Mouse (Mus musculus): ENCODE results near the gene Ppl. TPM values are rescaled to one million over a fixed set of nuclear protein-coding genes. Genes with fewer than 3 reads are reported as not detected.

Gene Ppl
- polyA plus RNA-seq (2014; fragmentation: Nextera tagmentation; extraction: Ambion mirVana) = 3.7 and 4.7 TPM in 2 replicates

DNA sequence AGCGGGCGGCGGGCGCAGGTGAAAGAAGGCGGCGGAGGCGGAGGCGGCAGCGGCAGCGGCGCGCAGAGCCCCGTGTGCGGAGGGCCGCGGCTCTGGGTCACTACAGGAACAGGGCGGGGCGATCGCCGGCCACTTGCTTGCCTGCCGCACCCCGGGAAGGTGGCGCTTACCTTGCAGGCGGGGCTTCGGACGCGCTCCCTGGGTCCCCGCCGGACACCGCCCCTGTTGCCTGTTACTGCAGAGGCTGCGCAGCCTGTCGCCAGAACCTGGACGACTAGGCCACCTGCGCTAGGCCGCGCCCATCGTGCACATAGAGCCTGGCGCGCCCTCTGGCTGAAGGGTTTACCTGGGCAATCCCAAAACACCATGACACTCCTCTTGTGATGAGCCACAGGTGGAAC, at the start of gene Ppl:
TSS of gene Ppl (minus strand) at position 21 of the 401 bp plus-strand sequence.
- H3K27ac ChIP-seq (ENCODE audit: low read depth) = no peak within 1 kb of the TSS
- ATAC-seq (ENCODE audit: insufficient read depth) (peak; percentile 39; the same call in 1 of the 2 replicates), DNase-seq (peak; percentile 75)
- H3K4me3 ChIP-seq (ENCODE audit: low read depth, low read length) = peak within 1 kb of the TSS; percentile 43
- peak within 1 kb of the TSS; percentile 47 for H3K9ac ChIP-seq
- peak within 1 kb of the TSS; percentile 61 for H3K4me2 ChIP-seq
- peaks cover 15% of the 10 kb centered on the region; the same call in 1 of the 2 replicates for H3K4me1 ChIP-seq (ENCODE audit: insufficient read depth)
- 2% methylated on average over 35 of the region's 39 CpGs for WGBS
- H3K27me3 ChIP-seq (ENCODE audit: insufficient read depth, low read length) = peaks cover 43% of the 10 kb centered on the region
- H3K9me3 ChIP-seq (ENCODE audit: low read depth, low read length) = no peaks in the 10 kb centered on the region
- no peaks in the 10 kb centered on the region for H3K36me3 ChIP-seq (ENCODE audit: insufficient read depth)
- peak; percentile 51 for TF ChIP-seq CTCF (IDR thresholded peaks at IDR 0.05; ENCODE audit: low read depth)

DNA sequence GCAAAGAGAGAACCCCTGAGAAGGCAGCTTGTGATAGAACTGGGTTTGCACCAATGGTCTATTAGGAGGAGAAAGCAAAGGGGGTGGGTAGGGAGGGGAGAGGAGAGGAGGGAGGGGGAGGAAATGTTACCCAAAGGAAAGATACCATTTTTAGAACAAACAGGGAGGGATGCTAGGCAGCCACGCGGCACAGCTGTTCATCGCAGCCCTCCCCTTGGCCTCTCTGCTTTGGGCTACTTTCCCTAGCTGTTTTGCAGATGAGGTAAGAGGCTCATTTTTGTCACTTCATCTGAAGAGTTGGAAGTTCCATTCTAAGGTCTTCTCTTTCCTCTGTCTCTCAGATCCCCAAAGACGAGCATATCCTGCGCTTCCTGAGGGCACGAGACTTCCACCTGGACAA, 40.4 kb upstream of the Ppl start:
- Histone ChIP-seq H3K36me3 (ENCODE audit: insufficient read depth) (no peaks in the 10 kb centered on the region), H3K9ac (no peak overlapping the region), H3K4me1 (ENCODE audit: insufficient read depth) (no peaks in the 10 kb centered on the region), H3K27me3 (ENCODE audit: insufficient read depth, low read length) (no peaks in the 10 kb centered on the region), H3K27ac (ENCODE audit: low read depth) (no peak overlapping the region), H3K4me3 (ENCODE audit: low read depth, low read length) (no peak overlapping the region), H3K9me3 (ENCODE audit: low read depth, low read length) (no peaks in the 10 kb centered on the region), H3K4me2 (no peak overlapping the region)
- TF ChIP-seq CTCF (IDR thresholded peaks at IDR 0.05; ENCODE audit: low read depth) = no peak
- WGBS = 83% methylated on average over 6 of the region's 6 CpGs
- ATAC-seq (ENCODE audit: insufficient read depth) = no peak
- no peak for DNase-seq

GRCm38 (mm10) chr16:5168829-5169228, 36.6 kb upstream of the Ppl start:
- Histone ChIP-seq H3K4me2 (no peak overlapping the region), H3K36me3 (ENCODE audit: insufficient read depth) (no peaks in the 10 kb centered on the region), H3K27me3 (ENCODE audit: insufficient read depth, low read length) (no peaks in the 10 kb centered on the region), H3K4me3 (ENCODE audit: low read depth, low read length) (no peak overlapping the region), H3K27ac (ENCODE audit: low read depth) (no peak overlapping the region), H3K4me1 (ENCODE audit: insufficient read depth) (no peaks in the 10 kb centered on the region), H3K9ac (no peak overlapping the region), H3K9me3 (ENCODE audit: low read depth, low read length) (no peaks in the 10 kb centered on the region)
- TF ChIP-seq CTCF (IDR thresholded peaks at IDR 0.05; ENCODE audit: low read depth) = no peak
- no peak for DNase-seq
- 63% methylated on average over 5 of the region's 5 CpGs for WGBS
- no peak for ATAC-seq (ENCODE audit: insufficient read depth)

- no peaks in the 10 kb centered on the region for H3K4me1 ChIP-seq (ENCODE audit: insufficient read depth)
- no peak overlapping the region for H3K9ac ChIP-seq
- H3K27ac ChIP-seq (ENCODE audit: low read depth) = no peak overlapping the region
- no peak overlapping the region for H3K4me3 ChIP-seq (ENCODE audit: low read depth, low read length)
- no peaks in the 10 kb centered on the region for H3K36me3 ChIP-seq (ENCODE audit: insufficient read depth)
- no peaks in the 10 kb centered on the region for H3K27me3 ChIP-seq (ENCODE audit: insufficient read depth, low read length)
- WGBS = 86% methylated on average over 2 of the region's 2 CpGs
- no peak for ATAC-seq (ENCODE audit: insufficient read depth)
- no peak overlapping the region for H3K4me2 ChIP-seq
- no peak for TF ChIP-seq CTCF (IDR thresholded peaks at IDR 0.05; ENCODE audit: low read depth)
- no peaks in the 10 kb centered on the region for H3K9me3 ChIP-seq (ENCODE audit: low read depth, low read length)
- DNase-seq = no peak
These were observed 35.8 kb upstream of the Ppl start for GRCm38 (mm10) chr16:5168038-5168437.

DNA sequence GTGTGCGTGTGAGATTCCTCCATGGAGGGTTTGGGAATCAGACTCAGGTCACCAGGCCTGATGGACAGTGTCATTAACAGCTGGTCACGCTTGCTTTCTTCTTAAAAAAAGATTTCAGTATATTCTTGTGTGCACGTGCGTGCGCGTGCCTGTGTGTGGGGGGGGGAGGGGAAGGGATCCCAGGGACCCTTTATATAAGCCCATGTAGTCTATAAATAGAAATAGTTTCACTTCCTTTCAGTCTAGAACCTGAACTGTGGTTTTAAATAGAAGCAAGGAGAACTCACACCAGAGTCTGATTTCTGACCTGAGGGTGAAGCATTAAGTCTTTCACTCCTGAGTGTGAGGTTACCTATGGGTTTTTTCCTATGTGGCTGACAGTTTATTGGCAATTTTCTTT, 32.1 kb upstream of the Ppl start:
- TF ChIP-seq CTCF (IDR thresholded peaks at IDR 0.05; ENCODE audit: low read depth) = no peak
- WGBS = 67% methylated on average over 6 of the region's 6 CpGs
- no peak for DNase-seq
- Histone ChIP-seq H3K9me3 (ENCODE audit: low read depth, low read length) (no peaks in the 10 kb centered on the region), H3K27me3 (ENCODE audit: insufficient read depth, low read length) (no peaks in the 10 kb centered on the region), H3K4me1 (ENCODE audit: insufficient read depth) (no peaks in the 10 kb centered on the region), H3K9ac (no peak overlapping the region), H3K36me3 (ENCODE audit: insufficient read depth) (no peaks in the 10 kb centered on the region), H3K27ac (ENCODE audit: low read depth) (no peak overlapping the region), H3K4me2 (no peak overlapping the region), H3K4me3 (ENCODE audit: low read depth, low read length) (no peak overlapping the region)
- ATAC-seq (ENCODE audit: insufficient read depth) = no peak

DNA sequence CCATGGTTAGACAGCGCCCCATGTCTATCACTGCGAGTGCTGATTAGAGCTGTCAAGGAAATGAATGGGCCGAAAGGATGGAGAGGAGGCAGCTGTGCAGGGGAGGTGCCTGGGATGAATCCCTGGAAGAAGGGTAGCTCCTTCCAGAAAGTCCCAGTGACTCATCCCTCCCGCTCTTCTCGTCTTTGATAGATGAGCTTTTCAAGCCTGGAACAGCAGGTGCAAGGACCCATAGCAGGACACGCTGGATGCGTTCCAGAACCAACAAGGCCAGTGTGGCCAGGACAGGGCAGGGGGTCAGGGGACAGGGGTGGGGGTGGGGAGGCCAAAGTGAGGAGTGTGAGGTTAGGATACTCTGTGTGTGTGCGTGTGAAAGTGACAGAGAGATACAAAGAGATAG, 27.0 kb upstream of the Ppl start:
- Histone ChIP-seq H3K9me3 (ENCODE audit: low read depth, low read length) (no peaks in the 10 kb centered on the region), H3K9ac (no peak overlapping the region), H3K4me1 (ENCODE audit: insufficient read depth) (no peaks in the 10 kb centered on the region), H3K27me3 (ENCODE audit: insufficient read depth, low read length) (no peaks in the 10 kb centered on the region), H3K4me3 (ENCODE audit: low read depth, low read length) (no peak overlapping the region), H3K4me2 (no peak overlapping the region), H3K27ac (ENCODE audit: low read depth) (no peak overlapping the region), H3K36me3 (ENCODE audit: insufficient read depth) (no peaks in the 10 kb centered on the region)
- no peak for TF ChIP-seq CTCF (IDR thresholded peaks at IDR 0.05; ENCODE audit: low read depth)
- DNase-seq = no peak
- WGBS = 50% methylated on average over 8 of the region's 8 CpGs
- no peak for ATAC-seq (ENCODE audit: insufficient read depth)

GRCm38 (mm10) chr16:5157113-5157512, 24.9 kb upstream of the Ppl start:
- TF ChIP-seq CTCF (IDR thresholded peaks at IDR 0.05; ENCODE audit: low read depth) = no peak
- ATAC-seq (ENCODE audit: insufficient read depth) = no peak
- no peaks in the 10 kb centered on the region for H3K36me3 ChIP-seq (ENCODE audit: insufficient read depth)
- H3K27ac ChIP-seq (ENCODE audit: low read depth) = no peak overlapping the region
- H3K4me3 ChIP-seq (ENCODE audit: low read depth, low read length) = no peak overlapping the region
- no peak for DNase-seq
- H3K27me3 ChIP-seq (ENCODE audit: insufficient read depth, low read length) = no peaks in the 10 kb centered on the region
- H3K4me2 ChIP-seq = no peak overlapping the region
- H3K4me1 ChIP-seq (ENCODE audit: insufficient read depth) = no peaks in the 10 kb centered on the region
- no peaks in the 10 kb centered on the region for H3K9me3 ChIP-seq (ENCODE audit: low read depth, low read length)
- H3K9ac ChIP-seq = no peak overlapping the region
- WGBS = 61% methylated on average over 3 of the region's 3 CpGs

GRCm38 (mm10) chr16:5156495-5156894, 24.3 kb upstream of the Ppl start:
- no peak for TF ChIP-seq CTCF (IDR thresholded peaks at IDR 0.05; ENCODE audit: low read depth)
- ATAC-seq (ENCODE audit: insufficient read depth) = no peak
- no peaks in the 10 kb centered on the region for H3K4me1 ChIP-seq (ENCODE audit: insufficient read depth)
- H3K4me3 ChIP-seq (ENCODE audit: low read depth, low read length) = no peak overlapping the region
- H3K27me3 ChIP-seq (ENCODE audit: insufficient read depth, low read length) = no peaks in the 10 kb centered on the region
- no peak for DNase-seq
- no peaks in the 10 kb centered on the region for H3K36me3 ChIP-seq (ENCODE audit: insufficient read depth)
- no peaks in the 10 kb centered on the region for H3K9me3 ChIP-seq (ENCODE audit: low read depth, low read length)
- 56% methylated on average over 2 of the region's 2 CpGs for WGBS
- no peak overlapping the region for H3K4me2 ChIP-seq
- no peak overlapping the region for H3K27ac ChIP-seq (ENCODE audit: low read depth)
- H3K9ac ChIP-seq = no peak overlapping the region

Data from lung, embryonic 14.5 days (tissue).